Mouse (Mus musculus) testis, adult 2 months (tissue): ENCODE measurements around the gene Pgd.

Source experiments
- CTCF ChIP-seq: fragments of 200-500 bp; IDR thresholded peaks from 2 replicates; pipeline ENCODE4 v1.5.1; 2012; ENCODE audit warnings: low read depth, mild to moderate bottlenecking, inconsistent platforms, low read length, moderate library complexity; ENCODE audit not compliant: control insufficient read depth, insufficient read depth, insufficient replicate concordance
- POLR2A ChIP-seq: fragments of 200-500 bp; IDR thresholded peaks from 2 replicates; pipeline ENCODE4 v1.6.1; 2012; ENCODE audit warnings: low read depth, mild to moderate bottlenecking, inconsistent platforms, low read length, moderate library complexity; ENCODE audit not compliant: control insufficient read depth

DNA sequence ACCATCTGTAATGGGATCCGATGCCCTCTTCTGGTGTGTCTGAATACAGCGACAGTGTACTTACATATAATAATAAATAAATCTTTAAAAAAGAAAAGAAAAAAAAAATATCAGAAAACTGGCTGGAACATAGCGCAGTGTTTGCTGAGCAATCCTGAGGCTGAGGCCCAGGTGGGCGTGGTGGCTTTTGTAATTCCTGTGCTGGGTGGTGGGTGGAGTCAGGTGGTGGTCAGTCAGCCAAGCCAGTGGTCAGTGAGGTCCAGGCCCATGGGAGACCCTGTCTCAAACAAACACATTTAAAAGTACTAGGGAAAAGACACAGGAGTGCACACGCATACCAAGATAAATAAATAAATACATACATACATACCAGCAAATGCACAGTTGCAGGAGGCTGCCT is 5.5 kb upstream of the Pgd start:
- no peak for TF ChIP-seq CTCF
- no peak for TF ChIP-seq POLR2A
